8 mouse cellular contexts compared by ENCODE assay signal in the genomic region with DNA sequence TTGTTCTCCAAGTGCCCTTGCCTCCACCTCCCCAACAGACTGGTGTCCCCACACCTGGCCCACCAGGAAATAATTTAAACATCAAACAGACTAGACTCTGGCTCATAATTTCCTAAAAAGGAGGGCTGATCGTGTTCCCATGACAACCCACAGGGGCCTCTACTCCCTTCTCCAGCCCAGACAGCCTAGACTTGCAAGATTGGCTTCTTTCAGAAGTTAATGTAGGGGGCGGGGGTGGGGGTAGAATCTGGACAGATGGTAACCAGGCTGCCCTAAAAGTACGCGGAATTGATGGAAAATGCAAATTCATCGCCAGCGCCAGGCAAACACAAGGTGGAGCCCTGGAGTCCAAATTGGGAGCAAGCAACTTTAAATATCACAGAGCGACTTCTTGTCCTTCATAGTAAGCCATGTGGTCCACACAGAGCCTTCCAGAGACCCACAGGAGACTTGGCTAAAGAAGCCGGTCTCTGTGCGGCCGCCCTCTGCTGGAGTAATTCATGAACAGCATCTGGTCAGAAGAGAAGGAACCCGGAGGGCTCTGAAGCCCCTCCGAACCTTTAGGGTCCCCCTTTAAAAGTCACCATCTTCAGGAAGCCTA. TPM values are rescaled to one million over a fixed set of nuclear protein-coding genes. Genes with fewer than 3 reads are reported as not detected.
DNase-seq lines count a peak whose midpoint lies in the region; TF ChIP-seq lines count a peak whose summit lies in the region.

No protein-coding gene starts in this region.

- TF ChIP-seq CTCF in left cerebral cortex, adult 2 months (IDR thresholded peaks at IDR 0.05): peak; percentile 67

- peak; percentile 45 to 59 for DNase-seq in left cerebral cortex, adult 2 months (ENCODE audit: extremely low spot score in 1 of 2, low spot score in 2 of 2)
- DNase-seq in left cerebral cortex, adult 8-10 months (ENCODE audit: low spot score in 2 of 2): no peak
- DNase-seq in adrenal gland, adult 2 months: peak; percentile 53
- peak; percentile 65 for DNase-seq in embryo, embryonic 9.5 days (ENCODE audit: extremely low spot score)
- peak; percentile 75 for DNase-seq in heart, postnatal 4 days
- DNase-seq in layer of hippocampus, adult 9-10 months (ENCODE audit: low spot score): peak; percentile 27
- DNase-seq in mesoderm, embryonic 11.5 days (ENCODE audit: low read depth, low spot score): peak; percentile 61
- peak; percentile 56 for DNase-seq in testis, postnatal 14 days (ENCODE audit: low spot score)

- no peak overlapping the region for H3K27ac ChIP-seq in left cerebral cortex, adult 2 months

- H3K4me3 ChIP-seq in left cerebral cortex, adult 2 months: no peak overlapping the region

- intact Hi-C loops in left cerebral cortex, adult 2 months (cut with DNase I): loop anchor here (2.0 kb wide), 2 partner anchors 32 to 82 kb away; no protein-coding TSS in a partner anchor

RNA-seq across cellular contexts. Expression of gene Scn8a, which starts 31.0 kb away (rescaled TPM):
- total RNA-seq in left cerebral cortex, adult 2 months (2021): 100 to 1,000 TPM; 250 to 260 TPM
- total RNA-seq in left cerebral cortex, adult 8-10 months (2022): 100 to 1,000 TPM; 200 to 226 (median 209) TPM
- total RNA-seq in adrenal gland, adult 2 months (2021): 1 to 10 TPM; 2.8 to 4.6 TPM
- polyA plus RNA-seq in adrenal gland, adult 2 months (2012; rRNA removed): 1.6 and 2.4 TPM in 2 replicates
- under 1 TPM; 0.50 to 0.83 TPM for total RNA-seq in heart, postnatal 4 days (2021)

Comparison
In these comparisons a context has a peak if more than half of its experiments do, and no peak if none do; other contexts are left out.
1. DNase-seq: peak in left cerebral cortex, adult 2 months (2 of 2), adrenal gland, adult 2 months (single experiment), embryo, embryonic 9.5 days (single experiment), heart, postnatal 4 days (single experiment), layer of hippocampus, adult 9-10 months (single experiment), mesoderm, embryonic 11.5 days (single experiment) and testis, postnatal 14 days (single experiment); none in left cerebral cortex, adult 8-10 months (0 of 2).
2. RNA of gene Scn8a, which starts 31.0 kb away (total RNA-seq): 250 to 260 TPM in left cerebral cortex, adult 2 months and 200 to 226 TPM in left cerebral cortex, adult 8-10 months; 2.8 to 4.6 TPM in adrenal gland, adult 2 months and 0.50 to 0.83 TPM in heart, postnatal 4 days; every median in the first group is over 10 times any median in the second.